Mouse (Mus musculus) megakaryocyte, embryonic 14.5 days (primary cell): ENCODE data around the gene Adamts4. TPM values are rescaled to one million over a fixed set of nuclear protein-coding genes. Genes with fewer than 3 reads are reported as not detected.
"Not testable (repeated sequence)": the region's sequence is repeated elsewhere in the genome, so short reads cannot be mapped to it uniquely, and the experiment has no call there.

Source experiments
- H3K27me3 ChIP-seq: replicated peaks from 2 replicates; pipeline ENCODE3; 2012; ENCODE audit warnings: inconsistent platforms
- H3K36me3 ChIP-seq: replicated peaks from 2 replicates; pipeline ENCODE3; 2012; ENCODE audit warnings: low read length, inconsistent platforms, mixed read lengths
- H3K4me1 ChIP-seq: 2 replicates; pipeline ENCODE4 v1.6.1; 2012; ENCODE audit warnings: inconsistent platforms
- H3K4me3 ChIP-seq: replicated peaks from 2 replicates; pipeline ENCODE3; 2012; ENCODE audit warnings: moderate library complexity, mild to moderate bottlenecking, inconsistent platforms
- H3K9me3 ChIP-seq: 2 replicates; pipeline ENCODE4 v1.6.1; 2012; ENCODE audit warnings: inconsistent platforms
- FLI1 ChIP-seq: IDR thresholded peaks from 2 replicates; pipeline ENCODE4 v1.6.1; 2012; ENCODE audit warnings: low read length, inconsistent platforms, mixed read lengths
- GATA1 ChIP-seq: IDR thresholded peaks from 3 replicates; pipeline ENCODE4 v1.6.1; 2012; ENCODE audit warnings: mixed read lengths, low read length, inconsistent platforms, borderline replicate concordance
- polyA plus RNA-seq: library from polyadenylated mRNA; stranded (reverse); fragments of >175 nt; gene quantifications from 2 replicates; pipeline ENCODE4 v1.2.3, GENCODE M21; 2012; ENCODE audit warnings: low replicate concordance; ENCODE audit not compliant: insufficient read depth

Gene Adamts4
- polyA plus RNA-seq, 1 experiment: not detected

DNA sequence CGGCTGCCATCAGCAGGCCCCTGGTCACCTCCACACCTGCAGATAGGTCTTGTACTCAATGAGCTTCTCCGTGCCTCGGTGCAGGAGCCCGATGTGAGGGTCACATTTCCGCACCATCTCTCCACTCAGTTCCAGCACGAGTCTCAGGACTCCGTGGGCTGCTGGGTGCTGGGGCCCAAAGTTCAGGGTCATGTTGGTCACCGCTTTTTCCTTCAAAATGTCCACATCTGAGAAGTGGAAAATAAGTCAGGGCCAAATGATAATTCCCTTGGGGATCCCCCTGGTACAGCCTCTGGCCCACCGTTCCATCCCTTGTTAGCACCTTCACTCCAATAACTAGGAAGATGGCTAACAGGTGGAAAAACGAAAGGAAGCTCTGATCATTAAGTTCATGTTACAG is 9.3 kb upstream of the Adamts4 start:
- no peak overlapping the region for H3K4me3 ChIP-seq
- H3K27me3 ChIP-seq: no peaks in the 10 kb centered on the region
- no peaks in the 10 kb centered on the region for H3K9me3 ChIP-seq
- TF ChIP-seq FLI1 (no peak), GATA1 (no peak)
- H3K4me1 ChIP-seq: peaks cover 35% of the 10 kb centered on the region
- peaks cover 93% of the 10 kb centered on the region for H3K36me3 ChIP-seq

DNA sequence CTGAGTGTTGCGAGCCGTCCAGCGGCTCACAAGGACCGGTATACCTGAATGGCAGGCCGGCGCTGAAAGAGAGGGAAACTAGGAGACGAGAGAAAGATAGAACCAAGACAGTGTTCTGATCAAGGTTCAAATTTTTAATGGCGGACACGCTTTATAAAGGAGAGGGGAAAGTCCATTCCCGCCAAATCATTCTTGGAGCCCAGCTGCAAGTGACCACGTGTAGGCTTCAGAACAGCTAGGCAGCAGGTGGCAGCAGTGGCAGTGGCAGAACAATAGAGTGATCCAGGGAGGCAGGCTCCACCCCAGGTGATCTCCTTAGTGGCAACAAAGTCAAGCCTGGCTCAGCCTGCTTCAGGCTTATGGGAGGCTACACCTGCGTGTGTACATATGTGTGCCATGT is 8.3 kb upstream of the Adamts4 start:
- not testable (repeated sequence) for H3K4me3 ChIP-seq, H3K9me3 ChIP-seq, H3K27me3 ChIP-seq
- Histone ChIP-seq H3K4me1 (peaks cover 36% of the 10 kb centered on the region), H3K36me3 (peaks cover 84% of the 10 kb centered on the region)

DNA sequence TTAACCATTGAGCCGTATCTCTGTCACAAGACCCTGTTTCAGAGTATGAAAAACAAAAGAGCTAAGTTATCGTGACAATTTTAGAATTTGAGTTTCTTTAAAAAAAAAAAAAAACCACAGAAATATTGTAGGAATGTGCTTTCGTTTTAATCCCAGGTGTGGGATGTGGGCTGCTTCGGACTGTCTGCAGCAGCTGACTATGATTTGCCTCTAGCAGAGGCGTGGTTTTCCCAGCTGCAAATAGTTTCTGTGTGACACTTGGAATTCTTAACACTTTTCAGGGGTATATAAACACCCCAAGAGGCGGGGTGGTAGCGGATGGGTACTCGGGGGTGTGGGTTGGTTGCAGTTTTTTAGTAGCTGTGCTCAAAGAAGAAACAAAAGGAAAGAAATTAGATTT is 4.9 kb upstream of the Adamts4 start:
- H3K4me3 ChIP-seq: no peak overlapping the region
- TF ChIP-seq GATA1: no peak
- TF ChIP-seq FLI1: no peak
- peaks cover 49% of the 10 kb centered on the region for H3K36me3 ChIP-seq
- H3K4me1 ChIP-seq: peaks cover 56% of the 10 kb centered on the region
- no peaks in the 10 kb centered on the region for H3K9me3 ChIP-seq
- no peaks in the 10 kb centered on the region for H3K27me3 ChIP-seq

DNA sequence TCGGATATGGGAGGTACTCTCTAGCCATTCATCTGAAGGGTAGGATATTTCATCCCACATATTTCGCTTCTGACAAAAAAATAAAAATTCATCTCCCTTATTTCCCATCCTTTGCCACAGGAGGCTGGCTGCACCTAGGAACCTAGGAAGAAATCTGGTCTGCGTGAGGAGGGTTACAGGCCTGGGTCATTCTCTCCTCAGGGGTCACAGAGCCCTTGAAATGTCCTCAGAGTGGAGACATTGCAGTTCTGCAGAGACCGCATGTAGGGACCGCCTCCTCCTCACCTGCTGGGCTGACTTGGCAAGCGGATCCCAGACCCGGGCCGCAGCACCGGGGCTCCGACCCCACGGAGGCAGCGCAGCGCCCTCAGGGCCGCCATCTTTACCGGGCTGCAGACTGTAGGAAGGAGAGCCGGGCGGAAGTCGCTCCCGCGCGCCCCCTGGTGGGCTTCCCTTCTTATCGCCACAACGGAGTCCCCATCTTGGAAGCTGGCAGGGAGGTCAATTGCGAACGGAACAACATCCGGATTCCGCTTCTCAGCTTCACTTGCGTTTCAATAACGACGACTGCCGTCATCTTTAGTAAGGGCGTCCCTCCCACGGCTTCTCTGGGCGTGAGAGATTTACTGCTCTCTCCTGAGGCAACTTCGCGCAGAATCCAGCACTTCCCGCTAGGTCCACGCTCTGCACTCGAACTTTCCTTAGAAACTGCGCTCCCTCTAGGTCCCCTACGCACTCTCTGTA is 3.3 kb upstream of the Adamts4 start:
- H3K36me3 ChIP-seq: peaks cover 34% of the 10 kb centered on the region
- no peaks in the 10 kb centered on the region for H3K9me3 ChIP-seq
- H3K27me3 ChIP-seq: peaks cover 8% of the 10 kb centered on the region
- no peak for TF ChIP-seq FLI1
- peak; percentile 6; the same call in 1 of the 3 replicates for TF ChIP-seq GATA1
- H3K4me3 ChIP-seq: peak overlapping the region; percentile 97
- peaks cover 66% of the 10 kb centered on the region for H3K4me1 ChIP-seq

DNA sequence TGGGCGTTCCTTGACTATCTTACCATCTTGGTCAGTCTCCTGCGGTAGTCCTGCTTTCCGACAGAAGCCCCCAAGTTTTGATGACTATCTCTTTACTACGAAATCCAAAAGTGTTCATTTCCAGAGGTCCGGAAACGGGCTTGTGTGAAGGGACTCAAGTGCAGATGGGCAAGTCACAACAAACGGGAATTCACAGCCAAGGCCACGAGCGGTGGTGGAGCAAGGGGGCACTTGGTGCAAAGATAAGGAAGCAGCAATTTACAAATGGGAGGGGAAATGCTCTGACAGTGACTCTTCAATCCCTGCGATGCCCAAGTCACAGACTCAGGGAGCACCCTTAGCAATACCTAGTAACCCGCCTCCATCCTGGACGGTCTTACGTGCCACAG is 2.8 kb upstream of the Adamts4 start:
- peaks cover 8% of the 10 kb centered on the region for H3K27me3 ChIP-seq
- TF ChIP-seq GATA1 (no peak), FLI1 (no peak)
- H3K36me3 ChIP-seq: peaks cover 30% of the 10 kb centered on the region
- peaks cover 72% of the 10 kb centered on the region for H3K4me1 ChIP-seq
- H3K9me3 ChIP-seq: no peaks in the 10 kb centered on the region
- H3K4me3 ChIP-seq: peak overlapping the region; percentile 97

DNA sequence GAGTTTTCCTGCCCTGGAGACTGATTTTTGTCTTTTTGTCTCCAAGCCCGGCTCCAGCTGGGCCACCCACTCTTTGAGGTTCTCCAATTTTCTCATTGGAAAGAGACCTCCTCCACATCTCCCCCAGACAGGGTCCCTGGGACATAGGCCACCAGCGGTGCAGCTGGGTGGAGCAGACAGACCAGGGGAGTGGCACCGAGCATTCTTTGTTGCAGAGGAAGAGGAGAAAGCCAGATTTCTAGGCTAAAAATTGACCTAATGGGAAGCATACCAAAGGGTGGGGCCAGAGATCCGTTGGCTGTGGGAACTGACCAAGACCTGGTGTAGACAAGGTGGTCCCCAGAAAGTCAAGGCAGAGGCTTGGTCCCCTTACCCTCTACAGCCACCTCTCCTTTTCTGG is 2.3 kb upstream of the Adamts4 start:
- H3K27me3 ChIP-seq: peaks cover 12% of the 10 kb centered on the region
- TF ChIP-seq FLI1: no peak
- TF ChIP-seq GATA1: no peak
- H3K4me3 ChIP-seq: peak overlapping the region; percentile 97
- H3K9me3 ChIP-seq: no peaks in the 10 kb centered on the region
- peaks cover 25% of the 10 kb centered on the region for H3K36me3 ChIP-seq
- H3K4me1 ChIP-seq: peaks cover 76% of the 10 kb centered on the region

DNA sequence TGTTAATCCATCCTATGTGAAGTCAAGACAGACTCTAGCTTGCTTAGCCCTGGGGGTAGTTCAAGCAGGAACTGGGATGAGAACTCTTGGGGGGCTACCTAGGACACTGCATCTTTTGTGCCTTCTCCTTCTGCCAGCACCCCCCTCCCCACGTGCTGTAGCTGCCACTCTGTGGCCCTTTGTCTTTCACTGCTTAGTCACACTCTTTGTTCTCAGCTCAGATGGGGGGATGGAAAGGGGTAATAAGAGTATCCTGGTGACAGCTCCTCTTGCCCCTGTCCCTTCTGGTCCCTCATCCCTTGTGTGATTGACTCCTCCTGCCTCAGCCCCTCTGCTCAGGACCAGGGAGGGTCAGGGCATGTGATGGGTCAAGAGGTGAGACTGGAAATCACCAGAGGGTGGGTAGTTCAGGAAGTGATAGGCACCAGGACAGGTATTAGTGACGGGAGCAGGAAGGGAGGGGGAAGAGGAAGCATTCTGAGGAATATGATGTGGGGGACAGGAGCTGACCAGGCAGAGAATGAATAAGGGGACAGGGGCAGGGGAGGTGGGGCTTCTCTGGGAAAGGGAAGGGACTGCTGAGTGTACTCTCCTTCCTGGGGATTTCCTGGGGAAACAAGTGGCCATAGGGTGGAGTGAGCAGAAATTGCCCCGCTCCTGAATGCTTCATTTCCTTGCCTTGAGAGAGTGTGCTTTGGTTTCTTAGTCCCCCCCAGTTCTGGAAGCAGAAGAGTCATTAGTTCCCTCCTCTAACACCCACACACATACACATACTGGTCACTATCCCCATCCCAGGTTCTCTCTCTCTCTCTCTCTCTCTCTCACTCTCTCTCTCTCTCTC is 1.6 kb upstream of the Adamts4 start:
- no peaks in the 10 kb centered on the region for H3K9me3 ChIP-seq
- peaks cover 74% of the 10 kb centered on the region for H3K4me1 ChIP-seq
- peaks cover 18% of the 10 kb centered on the region for H3K36me3 ChIP-seq
- peak overlapping the region; percentile 97 for H3K4me3 ChIP-seq
- peaks cover 17% of the 10 kb centered on the region for H3K27me3 ChIP-seq
- TF ChIP-seq GATA1 (no peak), FLI1 (no peak)

DNA sequence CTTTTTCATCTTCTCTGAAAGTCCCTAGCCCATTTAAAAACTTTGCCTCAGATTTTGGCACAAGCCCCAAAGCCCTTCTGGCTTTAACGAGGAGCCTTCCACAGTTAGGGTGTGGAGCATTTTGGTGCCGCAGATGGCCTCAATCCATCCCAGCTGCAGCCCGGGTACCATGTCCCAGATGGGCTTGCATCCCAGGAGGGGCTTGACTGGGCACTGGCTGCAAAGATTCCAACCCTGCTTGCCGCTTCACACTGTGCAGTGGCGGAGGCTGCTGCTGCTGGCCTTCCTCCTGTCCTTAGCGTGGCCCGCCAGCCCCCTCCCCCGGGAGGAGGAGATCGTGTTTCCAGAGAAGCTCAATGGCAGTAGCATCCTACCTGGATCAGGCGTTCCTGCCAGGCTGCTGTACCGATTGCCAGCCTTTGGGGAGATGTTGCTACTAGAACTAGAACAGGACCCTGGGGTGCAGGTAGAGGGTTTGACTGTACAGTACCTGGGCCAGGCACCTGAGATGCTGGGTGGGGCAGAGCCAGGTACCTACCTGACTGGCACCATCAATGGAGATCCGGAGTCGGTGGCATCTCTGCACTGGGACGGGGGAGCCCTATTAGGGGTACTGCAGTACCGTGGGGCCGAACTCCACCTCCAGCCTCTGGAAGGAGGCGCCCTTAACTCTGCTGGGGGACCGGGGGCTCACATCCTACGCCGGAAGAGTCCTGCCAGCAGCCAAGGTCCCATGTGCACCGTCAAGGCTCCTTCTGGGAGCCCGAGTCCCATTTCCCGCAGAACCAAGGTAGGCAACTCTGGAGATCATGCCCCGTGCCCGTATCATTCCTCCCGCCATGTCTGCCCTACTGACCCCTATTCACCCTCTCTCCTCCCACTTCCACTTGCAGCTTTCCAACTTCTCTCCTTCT is 716 bp downstream of the Adamts4 start, which contains the start of gene Ndufs2:
TSS of gene Ndufs2 (minus strand) at position 709 of the 914 bp plus-strand sequence.
- Histone ChIP-seq H3K27me3 (peaks cover 25% of the 10 kb centered on the region), H3K9me3 (no peaks in the 10 kb centered on the region), H3K4me1 (peaks cover 69% of the 10 kb centered on the region), H3K36me3 (no peaks in the 10 kb centered on the region), H3K4me3 (peak within 1 kb of the TSS; percentile 4)
- TF ChIP-seq GATA1: no peak
- no peak for TF ChIP-seq FLI1

DNA sequence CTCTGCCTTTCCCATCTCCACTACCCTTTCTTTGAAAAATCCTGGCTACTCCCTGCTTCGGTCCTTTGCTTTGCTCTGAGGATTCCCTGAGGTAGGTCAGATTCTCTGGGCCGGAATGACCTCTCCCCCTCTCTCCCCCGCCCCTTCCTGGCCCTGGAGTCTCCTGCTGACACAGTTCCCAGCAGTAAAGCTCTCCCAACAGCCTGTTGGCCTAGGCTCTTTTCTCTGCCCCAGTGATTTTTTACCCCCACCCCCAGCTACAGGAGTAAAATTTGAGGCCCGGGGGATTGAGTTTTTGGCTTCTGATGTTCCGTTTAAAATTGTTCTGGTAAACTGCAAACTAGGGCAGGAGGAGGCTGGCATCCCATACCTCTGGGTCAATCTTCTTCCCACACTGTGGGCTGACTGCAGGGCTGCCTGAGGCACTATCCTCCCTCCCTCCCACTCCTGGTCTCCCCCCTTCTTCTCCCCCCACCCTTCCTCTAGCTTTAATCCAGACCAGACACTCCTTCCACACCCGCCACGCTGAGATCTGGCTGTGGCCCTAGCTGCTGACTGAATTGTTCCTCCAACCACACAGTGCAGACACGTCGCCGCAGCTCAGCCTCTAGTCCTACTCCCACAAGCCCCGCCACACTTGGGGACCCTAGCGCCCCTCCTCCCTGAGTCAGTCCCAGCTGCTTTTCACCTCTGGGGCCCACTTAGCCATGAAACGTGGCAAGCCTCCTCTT is 1.5 kb downstream of the Adamts4 start:
- Histone ChIP-seq H3K27me3 (peaks cover 25% of the 10 kb centered on the region), H3K9me3 (no peaks in the 10 kb centered on the region), H3K36me3 (no peaks in the 10 kb centered on the region), H3K4me3 (no peak overlapping the region), H3K4me1 (peaks cover 71% of the 10 kb centered on the region)
- TF ChIP-seq GATA1 (no peak), FLI1 (no peak)
